8 mouse cellular contexts compared by ENCODE assay signal in the genomic region with DNA sequence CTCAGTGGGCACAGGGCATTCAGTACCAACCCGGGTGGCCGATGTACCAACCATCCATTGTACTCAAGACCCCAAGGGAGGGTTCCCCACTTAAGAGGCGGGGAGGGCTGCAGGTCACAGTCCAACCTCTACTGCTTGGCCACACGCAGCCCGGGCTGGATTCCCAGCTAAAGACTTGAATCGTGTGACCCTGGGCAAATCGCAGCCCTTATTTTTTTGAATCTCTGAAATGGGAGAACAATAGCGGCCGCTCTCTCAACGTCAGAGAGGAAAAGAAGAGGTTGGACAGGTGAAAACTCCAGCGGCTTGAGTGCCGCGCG. TPM values are rescaled to one million over a fixed set of nuclear protein-coding genes. Genes with fewer than 3 reads are reported as not detected.
A peak's percentile ranks its signal among the peaks of the same experiment; 100 is the strongest.
DNase-seq lines count a peak whose midpoint lies in the region; ATAC-seq and TF ChIP-seq lines count a peak whose summit lies in the region.

No protein-coding gene starts in this region.

- H3K27ac ChIP-seq in thymus, adult 2 months (ENCODE audit: control insufficient read depth, insufficient read depth, low read length), result peak overlapping the region; percentile 82
- peak overlapping the region; percentile 97 for H3K27ac ChIP-seq in limb, embryonic 14.5 days (replicated peaks; ENCODE audit: low read depth, low read length)

- H3K4me3 ChIP-seq in thymus, adult 2 months (ENCODE audit: control insufficient read depth, insufficient read depth, low read length), result peak overlapping the region; percentile 87
- peak overlapping the region; percentile 100 for H3K4me3 ChIP-seq in limb, embryonic 14.5 days (replicated peaks; ENCODE audit: low read length)

- no peaks in the 10 kb centered on the region for H3K27me3 ChIP-seq in thymus, adult 2 months (ENCODE audit: control insufficient read depth, insufficient read depth, low read length)
- H3K27me3 ChIP-seq in limb, embryonic 14.5 days (ENCODE audit: control insufficient read depth, insufficient read depth, low read length), result no peaks in the 10 kb centered on the region

- WGBS in thymus, adult 2 months, result 1% methylated on average over 14 of the region's 14 CpGs
- WGBS in limb, embryonic 14.5 days, result 0% methylated on average over 14 of the region's 14 CpGs

- ATAC-seq in limb, embryonic 14.5 days (ENCODE audit: low FRiP score, low read depth), result no peak

- TF ChIP-seq POLR2A in thymus, adult 2 months (IDR thresholded peaks at IDR 0.05; ENCODE audit: control insufficient read depth, extremely low read depth, insufficient read depth, low read length, poor library complexity), result no peak
- TF ChIP-seq POLR2A in limb, embryonic 14.5 days (IDR thresholded peaks at IDR 0.05; ENCODE audit: borderline replicate concordance, extremely low read depth, insufficient read depth, insufficient read length), result no peak

- peak; percentile 22 to 27 for DNase-seq in adrenal gland, postnatal 36 days
- DNase-seq in adrenal gland, adult 2 months, result no peak
- no peak for DNase-seq in thymus, adult 2 months
- no peak for DNase-seq in thymus, postnatal 36 days
- no peak for DNase-seq in limb, embryonic 14.5 days (ENCODE audit: low spot score)
- DNase-seq in frontal cortex, postnatal 36 days (ENCODE audit: low spot score in 2 of 2), result no peak
- DNase-seq in layer of hippocampus, postnatal 25 days (ENCODE audit: extremely low spot score in 1 of 2, low spot score in 1 of 2), result no peak
- DNase-seq in gastrocnemius, adult 18-20 months (ENCODE audit: low spot score), result no peak

- peak overlapping the region; percentile 98 for H3K9ac ChIP-seq in limb, embryonic 14.5 days (ENCODE audit: low read depth, low read length, severe bottlenecking)

- peak overlapping the region; percentile 82 for H3K4me2 ChIP-seq in limb, embryonic 14.5 days (replicated peaks; ENCODE audit: low read depth, low read length, severe bottlenecking)

- no peak for TF ChIP-seq CTCF in thymus, adult 2 months (IDR thresholded peaks at IDR 0.05; ENCODE audit: borderline replicate concordance, control insufficient read depth, extremely low read depth, insufficient read depth, low read length, poor library complexity)

- peaks cover 36% of the 10 kb centered on the region for H3K4me1 ChIP-seq in thymus, adult 2 months (replicated peaks; ENCODE audit: control insufficient read depth, insufficient read depth, low read length)
- H3K4me1 ChIP-seq in limb, embryonic 14.5 days (ENCODE audit: control insufficient read depth, insufficient read depth, low read length), result peaks cover 32% of the 10 kb centered on the region

- peaks cover 19% of the 10 kb centered on the region for H3K36me3 ChIP-seq in thymus, adult 2 months (ENCODE audit: control insufficient read depth, insufficient read depth, low read length)
- H3K36me3 ChIP-seq in limb, embryonic 14.5 days (ENCODE audit: control insufficient read depth, insufficient read depth, low read length), result peaks cover 34% of the 10 kb centered on the region

- no peaks in the 10 kb centered on the region for H3K9me3 ChIP-seq in limb, embryonic 14.5 days (ENCODE audit: control insufficient read depth, low read length)

RNA-seq across cellular contexts. Expression of gene Traf4, which starts 0.8 kb away (rescaled TPM):
- 10 to 100 TPM; 24.8 to 38.0 TPM for total RNA-seq in adrenal gland, postnatal 36 days (2021)
- total RNA-seq in adrenal gland, adult 2 months (2021), result 10 to 100 TPM; 29.8 to 31.2 TPM
- 128 and 131 TPM in 2 replicates for polyA plus RNA-seq in adrenal gland, adult 2 months (2012; rRNA removed)
- polyA plus RNA-seq in thymus, adult 2 months (2012; rRNA removed), result 275 TPM in 2 replicates
- polyA plus RNA-seq in limb, embryonic 14.5 days (2012; rRNA removed), result 159 and 212 TPM in 2 replicates
- 59.0 and 67.7 TPM in 2 replicates for polyA plus RNA-seq in limb, embryonic 14.5 days (2014; fragmentation: Nextera tagmentation; extraction: Ambion mirVana)
- 10 to 100 TPM; 16.1 to 19.9 TPM for total RNA-seq in layer of hippocampus, postnatal 25 days (2021)
- 1 to 10 TPM; 2.0 to 2.2 TPM for total RNA-seq in gastrocnemius, adult 18-20 months (2021)

RNA-seq across cellular contexts. Expression of gene Nek8, which starts 11.9 kb away (rescaled TPM):
- total RNA-seq in adrenal gland, postnatal 36 days (2021), result 10 to 100 TPM; 10.5 to 11.3 TPM
- total RNA-seq in adrenal gland, adult 2 months (2021), result 10 to 100 TPM in 1 of 2 experiments, 1 to 10 TPM in 1; 6.5 to 12.1 TPM
- polyA plus RNA-seq in adrenal gland, adult 2 months (2012; rRNA removed), result 26.7 and 30.5 TPM in 2 replicates
- 27.0 and 27.4 TPM in 2 replicates for polyA plus RNA-seq in thymus, adult 2 months (2012; rRNA removed)
- polyA plus RNA-seq in limb, embryonic 14.5 days (2012; rRNA removed), result 38.3 and 46.4 TPM in 2 replicates
- 11.9 and 17.2 TPM in 2 replicates for polyA plus RNA-seq in limb, embryonic 14.5 days (2014; fragmentation: Nextera tagmentation; extraction: Ambion mirVana)
- 1 to 10 TPM; 3.1 to 3.3 TPM for total RNA-seq in layer of hippocampus, postnatal 25 days (2021)
- total RNA-seq in gastrocnemius, adult 18-20 months (2021), result under 1 TPM; 0.37 to 0.50 TPM

RNA-seq across cellular contexts. Expression of gene Tlcd1, which starts 11.9 kb away (rescaled TPM):
- total RNA-seq in adrenal gland, postnatal 36 days (2021), result 10 to 100 TPM; 41.5 to 88.1 TPM
- total RNA-seq in adrenal gland, adult 2 months (2021), result 10 to 100 TPM; 40.4 to 61.5 TPM
- polyA plus RNA-seq in adrenal gland, adult 2 months (2012; rRNA removed), result 319 and 423 TPM in 2 replicates
- 30.0 and 33.1 TPM in 2 replicates for polyA plus RNA-seq in thymus, adult 2 months (2012; rRNA removed)
- 43.3 and 48.4 TPM in 2 replicates for polyA plus RNA-seq in limb, embryonic 14.5 days (2012; rRNA removed)
- 19.4 and 21.4 TPM in 2 replicates for polyA plus RNA-seq in limb, embryonic 14.5 days (2014; fragmentation: Nextera tagmentation; extraction: Ambion mirVana)
- 10 to 100 TPM; 23.8 to 29.7 TPM for total RNA-seq in layer of hippocampus, postnatal 25 days (2021)
- total RNA-seq in gastrocnemius, adult 18-20 months (2021), result 1 to 10 TPM; 1.5 to 2.2 TPM

RNA-seq across cellular contexts. Expression of gene Rpl23a, which starts 18.8 kb away (rescaled TPM):
- total RNA-seq in adrenal gland, postnatal 36 days (2021), result 1,000 to 10,000 TPM; 1,640 to 1,911 TPM
- 1,000 to 10,000 TPM; 1,792 to 2,242 TPM for total RNA-seq in adrenal gland, adult 2 months (2021)
- polyA plus RNA-seq in adrenal gland, adult 2 months (2012; rRNA removed), result 21.4 and 29.1 TPM in 2 replicates
- 193 and 312 TPM in 2 replicates for polyA plus RNA-seq in thymus, adult 2 months (2012; rRNA removed)
- 1,666 and 3,231 TPM in 2 replicates for polyA plus RNA-seq in limb, embryonic 14.5 days (2012; rRNA removed)
- polyA plus RNA-seq in limb, embryonic 14.5 days (2014; fragmentation: Nextera tagmentation; extraction: Ambion mirVana), result 1,710 and 1,819 TPM in 2 replicates
- 100 to 1,000 TPM; 678 to 771 TPM for total RNA-seq in layer of hippocampus, postnatal 25 days (2021)
- 100 to 1,000 TPM; 845 to 889 TPM for total RNA-seq in gastrocnemius, adult 18-20 months (2021)

RNA-seq across cellular contexts. Expression of gene Rab34, which starts 23.7 kb away (rescaled TPM):
- 10 to 100 TPM; 85.9 to 89.9 TPM for total RNA-seq in adrenal gland, postnatal 36 days (2021)
- total RNA-seq in adrenal gland, adult 2 months (2021), result 10 to 100 TPM; 64.7 to 99.1 TPM
- 240 and 334 TPM in 2 replicates for polyA plus RNA-seq in adrenal gland, adult 2 months (2012; rRNA removed)
- polyA plus RNA-seq in thymus, adult 2 months (2012; rRNA removed), result 15.4 and 18.5 TPM in 2 replicates
- polyA plus RNA-seq in limb, embryonic 14.5 days (2012; rRNA removed), result 163 and 228 TPM in 2 replicates
- 171 and 181 TPM in 2 replicates for polyA plus RNA-seq in limb, embryonic 14.5 days (2014; fragmentation: Nextera tagmentation; extraction: Ambion mirVana)
- 10 to 100 TPM; 26.1 to 37.3 TPM for total RNA-seq in layer of hippocampus, postnatal 25 days (2021)
- 1 to 10 TPM; 2.5 to 3.5 TPM for total RNA-seq in gastrocnemius, adult 18-20 months (2021)

Comparison
In these comparisons a context has a peak if more than half of its experiments do, and no peak if none do; other contexts are left out.
1. DNase-seq: peak in adrenal gland, postnatal 36 days (2 of 2); none in adrenal gland, adult 2 months (single experiment), thymus, adult 2 months (single experiment), thymus, postnatal 36 days (0 of 2), limb, embryonic 14.5 days (single experiment), frontal cortex, postnatal 36 days (0 of 2), layer of hippocampus, postnatal 25 days (0 of 2) and gastrocnemius, adult 18-20 months (single experiment).
2. RNA of gene Traf4, which starts 0.8 kb away (total RNA-seq): 24.8 to 38.0 TPM in adrenal gland, postnatal 36 days, 29.8 to 31.2 TPM in adrenal gland, adult 2 months and 16.1 to 19.9 TPM in layer of hippocampus, postnatal 25 days; 2.0 to 2.2 TPM in gastrocnemius, adult 18-20 months; every median in the first group is over 4 times any median in the second.
3. RNA of gene Tlcd1, which starts 11.9 kb away (total RNA-seq): 41.5 to 88.1 TPM in adrenal gland, postnatal 36 days, 40.4 to 61.5 TPM in adrenal gland, adult 2 months and 23.8 to 29.7 TPM in layer of hippocampus, postnatal 25 days; 1.5 to 2.2 TPM in gastrocnemius, adult 18-20 months; every median in the first group is over 4 times any median in the second.